Comparison of ENCODE assay signal across 10 mouse cellular contexts in genomic region chr11:35948457-35948881, GRCm38 (mm10). TPM values are rescaled to one million over a fixed set of nuclear protein-coding genes. Genes with fewer than 3 reads are reported as not detected.
DNase-seq lines count a peak whose midpoint lies in the region; ATAC-seq and TF ChIP-seq lines count a peak whose summit lies in the region.
"Had no signal": no experiment of that assay in that cellular context is flagged by ENCODE, and none has a peak within 500 bp of the region (broad histone marks: within the 10 kb centered on the region; RNA-seq: fewer than 3 reads in every experiment).

No protein-coding gene starts in this region.

- TF ChIP-seq CTCF in heart, postnatal 0 days (IDR thresholded peaks at IDR 0.05; ENCODE audit: low read depth) = no peak
- no peak for TF ChIP-seq CTCF in ES-Bruce4 (IDR thresholded peaks at IDR 0.05; ENCODE audit: low read depth, low read length)
- no peak for TF ChIP-seq CTCF in lung, adult 2 months (IDR thresholded peaks at IDR 0.05; ENCODE audit: insufficient read depth, low read length)

- DNase-seq in heart, postnatal 0 days (ENCODE audit: low spot score) = no peak
- no peak for DNase-seq in heart, adult 11 months
- DNase-seq in embryonic facial prominence, embryonic 11.5 days (ENCODE audit: low spot score) = peak; percentile 63
- DNase-seq in lung, adult 2 months = peak; percentile 44
- no peak for DNase-seq in adrenal gland, postnatal 10 days
- DNase-seq in left cerebral cortex, adult 9 months (ENCODE audit: low spot score in 2 of 2) = no peak
- DNase-seq in frontal cortex, postnatal 10 days (ENCODE audit: low spot score in 2 of 2) = no peak
- DNase-seq: adrenal gland, adult 8-10 months had no signal

- 0 out of 2 replicates have a peak, but pooled peaks have one; percentile 24 for ATAC-seq in heart, postnatal 0 days (ENCODE audit: insufficient read depth, low read depth)
- ATAC-seq in embryonic facial prominence, embryonic 11.5 days (replicated peaks; ENCODE audit: insufficient number of reproducible peaks, low FRiP score, low TSS enrichment, low read depth) = peak; percentile 80

- H3K4me1 ChIP-seq in heart, postnatal 0 days (ENCODE audit: control insufficient read depth, insufficient read depth) = no peaks in the 10 kb centered on the region
- H3K4me1 ChIP-seq in ES-Bruce4 (ENCODE audit: control insufficient read depth, insufficient read depth, low read length) = peaks cover 9% of the 10 kb centered on the region
- no peaks in the 10 kb centered on the region for H3K4me1 ChIP-seq in embryonic facial prominence, embryonic 11.5 days (ENCODE audit: control insufficient read depth, insufficient read depth, low read length)
- peaks cover 4% of the 10 kb centered on the region for H3K4me1 ChIP-seq in lung, adult 2 months (ENCODE audit: control insufficient read depth, insufficient read depth, low read length)

- TF ChIP-seq EP300 in heart, postnatal 0 days (IDR thresholded peaks at IDR 0.05; ENCODE audit: low read depth) = no peak
- TF ChIP-seq EP300 in ES-Bruce4 (IDR thresholded peaks at IDR 0.05; ENCODE audit: insufficient read depth, low read depth, low read length) = no peak

- H3K4me2 ChIP-seq in heart, postnatal 0 days (ENCODE audit: low read depth, low read length) = no peak overlapping the region
- no peak overlapping the region for H3K4me2 ChIP-seq in embryonic facial prominence, embryonic 11.5 days (ENCODE audit: low read depth, low read length)

- no peaks in the 10 kb centered on the region for H3K9me3 ChIP-seq in heart, postnatal 0 days (replicated peaks; ENCODE audit: control insufficient read depth, low read length)
- no peaks in the 10 kb centered on the region for H3K9me3 ChIP-seq in ES-Bruce4 (replicated peaks; ENCODE audit: control insufficient read depth, insufficient read depth, low read length, poor library complexity, severe bottlenecking)
- H3K9me3 ChIP-seq in embryonic facial prominence, embryonic 11.5 days (replicated peaks; ENCODE audit: control insufficient read depth, low read length) = no peaks in the 10 kb centered on the region

- no peaks in the 10 kb centered on the region for H3K27me3 ChIP-seq in heart, postnatal 0 days (ENCODE audit: control insufficient read depth, insufficient read depth, low read length)
- no peaks in the 10 kb centered on the region for H3K27me3 ChIP-seq in ES-Bruce4 (ENCODE audit: control insufficient read depth, insufficient read depth, low read length, poor library complexity, severe bottlenecking)
- H3K27me3 ChIP-seq in embryonic facial prominence, embryonic 11.5 days (ENCODE audit: control insufficient read depth, insufficient read depth, low read length) = no peaks in the 10 kb centered on the region

- WGBS in heart, postnatal 0 days = 26% methylated on average over 6 of the region's 6 CpGs
- 33% methylated on average over 6 of the region's 6 CpGs for WGBS in embryonic facial prominence, embryonic 11.5 days
- 34% methylated on average over 6 of the region's 6 CpGs for WGBS in lung, adult 2 months

- H3K27ac ChIP-seq in heart, postnatal 0 days (ENCODE audit: low read depth) = no peak overlapping the region
- peak overlapping the region; percentile 57; the same call in 1 of the 2 replicates for H3K27ac ChIP-seq in ES-Bruce4 (ENCODE audit: insufficient read depth, low read length)
- no peak overlapping the region; the same call in 1 of the 2 replicates for H3K27ac ChIP-seq in embryonic facial prominence, embryonic 11.5 days (replicated peaks; ENCODE audit: low read depth, low read length)
- H3K27ac ChIP-seq: liver, embryonic 14.5 days had no signal

- no peak overlapping the region for H3K4me3 ChIP-seq in heart, postnatal 0 days (ENCODE audit: low read depth, low read length)
- H3K4me3 ChIP-seq in ES-Bruce4 (ENCODE audit: low read depth, low read length) = no peak overlapping the region
- no peak overlapping the region for H3K4me3 ChIP-seq in embryonic facial prominence, embryonic 11.5 days (ENCODE audit: low read depth, low read length)
- no peak overlapping the region for H3K4me3 ChIP-seq in lung, adult 2 months (replicated peaks; ENCODE audit: extremely low read depth, low read depth, low read length)

- H3K9ac ChIP-seq in heart, postnatal 0 days (replicated peaks; ENCODE audit: low read depth, low read length) = no peak overlapping the region
- H3K9ac ChIP-seq in ES-Bruce4 (ENCODE audit: low read depth, poor library complexity, severe bottlenecking) = no peak overlapping the region
- H3K9ac ChIP-seq in embryonic facial prominence, embryonic 11.5 days (replicated peaks; ENCODE audit: low read length) = no peak overlapping the region
- H3K9ac ChIP-seq: liver, embryonic 14.5 days had no signal

- no peaks in the 10 kb centered on the region for H3K36me3 ChIP-seq in heart, postnatal 0 days (replicated peaks; ENCODE audit: control insufficient read depth, insufficient read depth, low read length)
- H3K36me3 ChIP-seq in ES-Bruce4 (ENCODE audit: control insufficient read depth, insufficient read depth, low read length, poor library complexity, severe bottlenecking) = no peaks in the 10 kb centered on the region
- no peaks in the 10 kb centered on the region for H3K36me3 ChIP-seq in embryonic facial prominence, embryonic 11.5 days (replicated peaks; ENCODE audit: control insufficient read depth, insufficient read depth, low read depth, low read length)

- TF ChIP-seq POLR2A in ES-Bruce4 (IDR thresholded peaks at IDR 0.05; ENCODE audit: insufficient read depth, low read length) = no peak
- no peak for TF ChIP-seq POLR2A in lung, adult 2 months (IDR thresholded peaks at IDR 0.05; ENCODE audit: borderline replicate concordance, extremely low read depth, low read depth, low read length)

RNA-seq across cellular contexts. Expression of gene Wwc1, which starts 31.9 kb away (rescaled TPM):
- 0.89 and 1.6 TPM in 2 replicates for total RNA-seq in heart, postnatal 0 days (2014; rRNA removed; ENCODE audit: low replicate concordance)
- 0.31 and 0.69 TPM in 2 replicates for polyA plus RNA-seq in heart, postnatal 0 days (2015; fragmentation: Nextera tagmentation; extraction: Ambion mirVana)
- polyA plus RNA-seq in ES-Bruce4 (2011; ENCODE audit: insufficient read depth, insufficient read length, low read depth, missing spikeins) = 48.4 and 55.9 TPM in 2 replicates
- polyA plus RNA-seq in embryonic facial prominence, embryonic 11.5 days (2014; fragmentation: Nextera tagmentation; extraction: Ambion mirVana) = 3.9 and 4.8 TPM in 2 replicates
- 97.0 and 99.9 TPM in 2 replicates for polyA plus RNA-seq in lung, adult 2 months (2012; rRNA removed)
- total RNA-seq in adrenal gland, postnatal 10 days (2021) = 10 to 100 TPM; 34.1 to 35.0 TPM

Comparison
In these comparisons a context has a peak if more than half of its experiments do, and no peak if none do; other contexts are left out.
1. DNase-seq: peak in embryonic facial prominence, embryonic 11.5 days (single experiment) and lung, adult 2 months (single experiment); none in heart, postnatal 0 days (single experiment), heart, adult 11 months (single experiment), adrenal gland, postnatal 10 days (single experiment), left cerebral cortex, adult 9 months (0 of 2) and frontal cortex, postnatal 10 days (0 of 2).